Mouse (Mus musculus) CH12.LX (cell line): Measurements from ENCODE around the gene Pvr. TPM values are rescaled to one million over a fixed set of nuclear protein-coding genes. Genes with fewer than 3 reads are reported as not detected.

Experiments used
- DNase-seq: peaks from one replicate; pipeline ENCODE4 v3.0.0-alpha.2; 2013; ENCODE audit errors: extremely low read depth
- H3K27ac ChIP-seq: 2 replicates; pipeline ENCODE4 v1.5.1; 2012; ENCODE audit warnings: low read depth, mild to moderate bottlenecking, control low read depth, moderate library complexity; ENCODE audit not compliant: insufficient read depth
- H3K27me3 ChIP-seq: replicated peaks from 2 replicates; pipeline ENCODE3; 2012; ENCODE audit warnings: inconsistent platforms
- H3K36me3 ChIP-seq, 2 experiments: replicated peaks in 1 of 2; 2 replicates each; pipeline versions ENCODE3 to v1.6.1; 2012; ENCODE audit warnings: inconsistent platforms in 1 of 2, low read length in 1 of 2, mild to moderate bottlenecking in 1 of 2, mixed read lengths in 1 of 2, moderate library complexity in 1 of 2; ENCODE audit not compliant: control insufficient read depth in 1 of 2, insufficient read depth in 1 of 2
- H3K4me1 ChIP-seq, 2 experiments: 2 replicates each; pipeline ENCODE4 v1.6.1; 2012; ENCODE audit warnings: inconsistent platforms in 1 of 2, moderate library complexity in 1 of 2; ENCODE audit not compliant: insufficient read depth in 2 of 2, control insufficient read depth in 1 of 2
- H3K4me2 ChIP-seq: 2 replicates; pipeline ENCODE4 v1.6.1; 2012; ENCODE audit warnings: low read depth, mild to moderate bottlenecking, control low read depth; ENCODE audit not compliant: poor library complexity, insufficient read depth, severe bottlenecking
- H3K4me3 ChIP-seq, 3 experiments: fragments of 150-350 bp in 1 of 3; sonication (generic) in 1 of 3; replicated peaks in 1 of 3; 2 replicates each; pipeline versions ENCODE3 to v1.5.1; 2011 to 2012; ENCODE audit warnings: low read depth in 2 of 3, low read length in 2 of 3, mild to moderate bottlenecking in 2 of 3, moderate library complexity in 2 of 3, control low read depth in 1 of 3, improper control_type of control experiment in 1 of 3, inconsistent platforms in 1 of 3, mixed read lengths in 1 of 3; ENCODE audit not compliant: poor library complexity in 1 of 3
- H3K79me2 ChIP-seq: replicated peaks from 2 replicates; pipeline ENCODE4 v1.6.1; 2012; ENCODE audit warnings: mild to moderate bottlenecking, moderate library complexity; ENCODE audit not compliant: control insufficient read depth, poor library complexity, insufficient read depth, severe bottlenecking; ENCODE audit errors: extremely low read depth
- H3K9ac ChIP-seq: 2 replicates; pipeline ENCODE4 v1.6.1; 2012; ENCODE audit warnings: low read depth, mild to moderate bottlenecking, control low read depth, moderate library complexity; ENCODE audit not compliant: insufficient read depth
- H3K9me3 ChIP-seq: replicated peaks from 2 replicates; pipeline ENCODE3; 2012; ENCODE audit warnings: low read length, inconsistent platforms, mixed read lengths
- CTCF ChIP-seq, 2 experiments: IDR thresholded peaks in 1 of 2; conservative IDR thresholded peaks in 1 of 2; 2 replicates each; pipeline ENCODE4 v1.5.1; 2011 to 2012; ENCODE audit warnings: low read depth in 2 of 2, low read length in 2 of 2, improper control_type of control experiment in 1 of 2, inconsistent platforms in 1 of 2, mild to moderate bottlenecking in 1 of 2, moderate library complexity in 1 of 2
- E2F4 ChIP-seq: IDR thresholded peaks from 2 replicates; pipeline ENCODE4 v1.6.1; 2011; ENCODE audit warnings: low read depth, low read length, improper control_type of control experiment; ENCODE audit not compliant: insufficient replicate concordance
- ELF1 ChIP-seq: IDR thresholded peaks from 2 replicates; pipeline ENCODE4 v1.6.1; 2014; ENCODE audit warnings: low read depth, mild to moderate bottlenecking, inconsistent platforms, low read length, improper control_type of control experiment
- EP300 ChIP-seq: IDR thresholded peaks from 2 replicates; pipeline ENCODE4 v1.6.1; 2011; ENCODE audit warnings: low read length, improper control_type of control experiment
- GABPA ChIP-seq: IDR thresholded peaks from 2 replicates; pipeline ENCODE4 v1.6.1; 2012; ENCODE audit warnings: low read depth, low read length, improper control_type of control experiment, inconsistent platforms; ENCODE audit not compliant: insufficient replicate concordance
- HCFC1 ChIP-seq: IDR thresholded peaks from 2 replicates; pipeline ENCODE4 v1.6.1; 2012; ENCODE audit warnings: low read depth, mild to moderate bottlenecking, inconsistent platforms, low read length, improper control_type of control experiment
- IRF4 ChIP-seq: IDR thresholded peaks from 2 replicates; pipeline ENCODE4 v1.6.1; 2014; ENCODE audit warnings: low read depth, mild to moderate bottlenecking, inconsistent platforms, low read length, improper control_type of control experiment
- JUN ChIP-seq: IDR thresholded peaks from 2 replicates; pipeline ENCODE4 v1.6.1; 2011; ENCODE audit warnings: low read depth, mild to moderate bottlenecking, low read length, improper control_type of control experiment, moderate library complexity; ENCODE audit not compliant: insufficient read depth
- JUND ChIP-seq: conservative IDR thresholded peaks from 2 replicates; pipeline ENCODE4 v1.6.1; 2011; ENCODE audit warnings: low read depth, low read length, improper control_type of control experiment
- KAT2A ChIP-seq: IDR thresholded peaks from 2 replicates; pipeline ENCODE4 v1.6.1; 2012; ENCODE audit warnings: low read length, improper control_type of control experiment, inconsistent platforms; ENCODE audit not compliant: insufficient replicate concordance
- MAFK ChIP-seq: IDR thresholded peaks from 2 replicates; pipeline ENCODE4 v1.6.1; 2011; ENCODE audit warnings: low read length, improper control_type of control experiment; ENCODE audit not compliant: insufficient replicate concordance
- MAX ChIP-seq: IDR thresholded peaks from 2 replicates; pipeline ENCODE4 v1.6.1; 2011; ENCODE audit warnings: low read length, improper control_type of control experiment
- MAZ ChIP-seq: IDR thresholded peaks from 2 replicates; pipeline ENCODE4 v1.6.1; 2012; ENCODE audit warnings: low read depth, mild to moderate bottlenecking, inconsistent platforms, low read length, improper control_type of control experiment, moderate library complexity
- MXI1 ChIP-seq: IDR thresholded peaks from 2 replicates; pipeline ENCODE4 v1.6.1; 2011; ENCODE audit warnings: mild to moderate bottlenecking, low read depth, low read length, improper control_type of control experiment
- NRF1 ChIP-seq: IDR thresholded peaks from 2 replicates; pipeline ENCODE4 v1.6.1; 2014; ENCODE audit warnings: low read depth, mild to moderate bottlenecking, inconsistent platforms, low read length, improper control_type of control experiment, moderate library complexity
- POLR2A ChIP-seq: IDR thresholded peaks from 2 replicates; pipeline ENCODE4 v1.6.1; 2011; ENCODE audit warnings: low read depth, mild to moderate bottlenecking, improper control_type of control experiment, low read length
- POLR2AphosphoS2 ChIP-seq: IDR thresholded peaks from 2 replicates; pipeline ENCODE4 v1.6.1; 2011; ENCODE audit warnings: low read depth, low read length, improper control_type of control experiment
- RAD21 ChIP-seq: IDR thresholded peaks from 2 replicates; pipeline ENCODE4 v1.6.1; 2011; ENCODE audit warnings: low read depth, mild to moderate bottlenecking, low read length, improper control_type of control experiment, moderate library complexity
- RCOR1 ChIP-seq: conservative IDR thresholded peaks from 2 replicates; pipeline ENCODE4 v1.6.1; 2012; ENCODE audit warnings: low read depth, mild to moderate bottlenecking, inconsistent platforms, low read length, improper control_type of control experiment
- SMC3 ChIP-seq: IDR thresholded peaks from 2 replicates; pipeline ENCODE4 v1.6.1; 2011; ENCODE audit warnings: low read depth, low read length, improper control_type of control experiment
- TBP ChIP-seq: conservative IDR thresholded peaks from 2 replicates; pipeline ENCODE4 v1.6.1; 2011; ENCODE audit warnings: low read depth, low read length, improper control_type of control experiment
- TCF12 ChIP-seq: IDR thresholded peaks from 2 replicates; pipeline ENCODE4 v1.6.1; 2014; ENCODE audit warnings: low read depth, mild to moderate bottlenecking, inconsistent platforms, low read length, improper control_type of control experiment
- UBTF ChIP-seq: IDR thresholded peaks from 2 replicates; pipeline ENCODE4 v1.6.1; 2012; ENCODE audit warnings: low read depth, mild to moderate bottlenecking, inconsistent platforms, low read length, improper control_type of control experiment, moderate library complexity
- USF2 ChIP-seq: conservative IDR thresholded peaks from 2 replicates; pipeline ENCODE4 v1.6.1; 2011; ENCODE audit warnings: low read depth, low read length, improper control_type of control experiment
- ZMIZ1 ChIP-seq: IDR thresholded peaks from 2 replicates; pipeline ENCODE4 v1.6.1; 2012; ENCODE audit warnings: low read depth, mild to moderate bottlenecking, inconsistent platforms, low read length, improper control_type of control experiment
- dilution Hi-C: fragments of 300-500 bp; cut with MboI; formaldehyde crosslinking; loops from 2 replicates; pipeline ENCODE4 v1.14.3; 2020; ENCODE audit warnings: low sequenced_read_pairs; ENCODE audit not compliant: extremely low pct_unique_long_range_greater_than_20kb, extremely low pct_ligation_motif_present
- in situ Hi-C: fragments of 300-500 bp; cut with MboI; formaldehyde crosslinking; loops from 3 replicates; pipeline ENCODE4 v1.14.3; 2019; ENCODE audit warnings: low sequenced_read_pairs, low pct_ligation_motif_present, low pct_unique_long_range_greater_than_20kb, mixed read lengths
- polyA plus RNA-seq: library from polyadenylated mRNA; unstranded; fragments of >175 nt; gene quantifications from 2 replicates; pipeline ENCODE4 v1.2.1, GENCODE M21; 2012; ENCODE audit warnings: low read depth; ENCODE audit not compliant: insufficient read length
- total RNA-seq, 2 experiments: library from RNA; depleted of rRNA; stranded (reverse); fragments of 300-350 nt in 1 of 2; fragments of >200 nt in 1 of 2; gene quantifications; 2 replicates each; pipeline ENCODE4 v1.2.3; 2012 to 2014

Pvr gene
- total and polyA plus RNA-seq, 3 experiments, result 12.7 to 15.0 (median 13.2) TPM

- Histone ChIP-seq H3K4me1 (0 out of 4 replicates have a peak, but pooled peaks cover 0 to 3% of the 10 kb centered on the region in 2 experiments), H3K36me3 (no peaks in the 10 kb centered on the region), H3K79me2 (no peaks in the 10 kb centered on the region), H3K4me2 (no peak overlapping the region), H3K27me3 (peaks cover 7% of the 10 kb centered on the region), H3K4me3 (no peak overlapping the region), H3K9ac (no peak overlapping the region), H3K9me3 (no peaks in the 10 kb centered on the region), H3K27ac (no peak overlapping the region)
- DNase-seq, result peak; percentile 70
- in situ Hi-C loops (no loop called here), dilution Hi-C loops (no loop called here)
- TF ChIP-seq ZMIZ1 (no peak), USF2 (no peak), CTCF (conservative IDR thresholded peaks at IDR 0.05 in 1 of 2, IDR thresholded peaks at IDR 0.05 in 1 of 2; ENCODE audit: low read depth in 2 of 2, low read length in 2 of 2) (peak; percentile 85 to 96), NRF1 (peak; percentile 58), SMC3 (peak; percentile 63), TCF12 (no peak), RAD21 (peak; percentile 75), RCOR1 (no peak)
Measured at GRCm38 (mm10) chr7:19889881-19890280, 31.1 kb downstream of the Pvr start.

DNA sequence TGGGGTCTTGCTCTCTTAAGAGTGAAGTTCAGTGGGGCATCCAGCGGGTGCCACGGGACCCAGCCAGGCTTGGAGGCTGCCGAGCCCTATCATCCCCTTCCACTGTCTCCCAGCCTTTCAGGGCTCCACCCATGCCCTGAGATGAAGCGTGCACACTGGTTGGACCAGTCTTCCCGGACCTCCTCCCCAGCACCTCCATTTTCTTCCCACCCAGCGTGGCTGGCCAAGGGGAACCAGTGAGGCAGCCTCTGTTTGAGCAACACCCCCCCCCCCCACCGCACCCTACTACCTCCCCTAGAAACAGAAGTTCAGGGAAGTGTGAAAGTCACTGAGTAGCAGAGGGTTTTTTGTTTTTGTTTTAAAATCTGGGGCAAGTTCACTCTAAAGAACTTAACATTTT is 33.1 kb downstream of the Pvr start, which contains the start of gene Ceacam19:
Gene Ceacam19, minus strand, starts transcription at position 117 of the 400 bp plus-strand sequence.
- dilution Hi-C loops (no loop called here), in situ Hi-C loops (no loop called here)
- H3K4me3 ChIP-seq, result no peak within 1 kb of the TSS
- DNase-seq, result no peak
- H3K79me2 ChIP-seq, result no peaks in the 10 kb centered on the region
- no peaks in the 10 kb centered on the region for H3K36me3 ChIP-seq
- no peak within 1 kb of the TSS for H3K9ac ChIP-seq
- no peak for TF ChIP-seq EP300
- TF ChIP-seq SMC3, result no peak
- TF ChIP-seq UBTF, result no peak
- TF ChIP-seq E2F4, result no peak
- TF ChIP-seq TBP, result no peak
- TF ChIP-seq MXI1, result no peak
- no peak for TF ChIP-seq KAT2A
- no peak for TF ChIP-seq JUN
- TF ChIP-seq MAZ, result no peak
- no peak for TF ChIP-seq GABPA
- TF ChIP-seq USF2, result no peak
- TF ChIP-seq ELF1, result no peak
- TF ChIP-seq MAFK, result no peak
- no peak for TF ChIP-seq POLR2A
- TF ChIP-seq IRF4, result no peak
- no peak for TF ChIP-seq HCFC1
- TF ChIP-seq JUND, result no peak
- no peak for TF ChIP-seq MAX
- no peak for TF ChIP-seq POLR2AphosphoS2
- no peak for TF ChIP-seq RCOR1
- TF ChIP-seq, all 38 proteins: peak for 0
- H3K4me2 ChIP-seq, result no peak within 1 kb of the TSS
- no peak within 1 kb of the TSS for H3K27ac ChIP-seq
- peaks cover 7% of the 10 kb centered on the region for H3K27me3 ChIP-seq
- H3K4me1 ChIP-seq, result peaks cover 2 to 9% of the 10 kb centered on the region in 2 experiments; a peak in 3 of 4 replicates
- no peaks in the 10 kb centered on the region for H3K9me3 ChIP-seq
